Mouse (Mus musculus): ENCODE measurements around the gene Crygs.

Crygs gene

DNA sequence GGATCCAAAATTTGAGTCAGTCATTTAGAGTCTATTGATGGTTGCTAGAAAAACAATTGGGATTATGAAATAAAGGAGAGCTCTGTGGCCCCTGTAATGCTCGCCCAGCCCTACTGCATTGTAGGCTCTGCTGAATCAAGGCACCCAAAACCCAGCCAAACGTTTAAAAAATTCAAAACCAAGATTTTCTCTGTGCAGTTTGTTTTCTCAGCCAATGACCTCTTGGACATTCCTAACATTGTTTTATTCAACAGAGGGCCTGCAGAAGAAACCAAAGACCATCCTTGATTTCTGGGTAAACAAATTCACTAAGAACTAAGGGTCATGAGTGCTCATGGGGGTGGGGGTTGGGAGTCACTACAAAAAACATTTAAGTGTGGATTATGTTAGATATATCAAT is at the start of gene Crygs:
TSS of gene Crygs (minus strand) at position 101 of the 400 bp plus-strand sequence.
- in situ Hi-C loops (cut with MseI, MboI), result loop anchor here in 1 of 2 experiments (25.0 kb wide), 1 partner anchor 499 kb away; no protein-coding TSS in a partner anchor

DNA sequence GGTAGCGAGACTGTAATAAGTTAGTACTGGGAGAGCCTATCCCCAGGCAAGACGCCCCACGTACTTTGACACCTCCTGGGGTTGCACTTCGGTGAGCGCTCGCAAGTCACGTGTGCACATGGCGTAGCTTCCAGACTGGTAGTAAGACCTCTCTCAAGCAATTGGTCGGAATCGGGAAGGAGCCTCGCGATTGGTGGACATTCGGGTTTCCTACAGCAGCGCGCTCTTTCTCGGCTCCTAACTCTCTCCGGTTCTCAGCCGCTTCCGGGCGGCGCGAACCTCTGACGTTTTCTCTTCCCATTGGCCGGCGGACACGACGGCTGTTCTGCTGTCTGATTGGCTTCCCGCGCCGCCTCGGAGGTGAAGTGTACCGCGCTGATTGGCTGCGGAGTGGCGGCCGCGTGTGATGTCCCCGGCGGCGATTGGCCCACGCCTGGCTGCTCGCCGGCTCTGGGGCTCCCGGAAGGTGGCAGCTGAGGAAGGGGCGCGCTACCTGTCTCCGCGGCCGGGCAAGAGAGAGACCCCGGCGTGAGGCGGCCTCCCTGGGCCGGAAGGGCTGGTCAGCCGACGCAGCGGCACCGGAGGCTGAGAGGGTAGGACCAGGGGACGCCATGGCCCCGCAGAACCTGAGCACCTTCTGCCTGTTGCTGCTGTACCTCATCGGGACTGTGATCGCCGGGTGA is 46.2 kb upstream of the Crygs start, which contains the start of the genes Tbccd1 and Dnajb11:
TSS of gene Tbccd1 (minus strand) at position 239 of the 683 bp plus-strand sequence.
TSS of gene Dnajb11 (plus strand) at position 415 of the 683 bp plus-strand sequence.
- in situ Hi-C loops (cut with MseI, MboI), result no loop called here

DNA sequence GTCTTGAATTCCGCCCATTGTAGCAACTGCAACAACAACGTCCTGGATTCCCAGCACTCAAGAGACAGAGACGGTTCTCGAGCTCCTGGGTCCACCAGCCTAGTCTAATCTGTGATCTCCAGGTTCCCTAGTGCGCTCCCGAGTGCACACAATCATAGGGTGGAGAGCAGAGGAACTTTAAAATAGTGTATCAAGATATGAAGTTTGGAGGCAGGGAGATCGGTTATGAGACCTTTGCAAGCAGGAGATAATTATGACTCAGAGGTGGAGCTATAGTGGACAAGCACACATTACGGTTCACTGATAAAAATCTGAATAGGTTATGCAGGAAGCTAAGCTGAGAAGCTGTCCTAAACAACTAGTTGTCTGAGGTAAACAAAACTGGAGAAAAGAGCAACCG is 45.4 kb upstream of the Crygs start:
- in situ Hi-C loops (cut with MseI, MboI), result no loop called here

DNA sequence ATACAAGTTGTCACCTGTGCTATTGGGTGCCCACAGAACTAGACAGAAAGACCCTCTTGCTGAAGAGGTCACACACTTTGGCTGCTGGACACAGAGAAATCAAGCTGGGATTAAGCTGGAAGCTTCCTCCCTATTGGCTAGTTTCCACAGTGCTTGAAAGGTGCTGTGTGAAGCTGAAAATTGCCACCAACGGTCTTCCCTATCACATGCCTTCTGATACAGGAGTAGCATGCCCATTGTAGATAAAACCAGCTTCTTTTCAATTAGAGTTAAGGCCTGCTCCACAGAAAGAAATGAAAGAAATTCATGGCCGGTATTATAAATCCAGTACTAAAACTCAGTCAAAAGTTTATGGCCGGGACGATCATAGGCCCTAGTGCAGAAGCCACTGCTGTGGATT is 41.3 kb upstream of the Crygs start:
- in situ Hi-C loops (cut with MseI, MboI), result no loop called here

DNA sequence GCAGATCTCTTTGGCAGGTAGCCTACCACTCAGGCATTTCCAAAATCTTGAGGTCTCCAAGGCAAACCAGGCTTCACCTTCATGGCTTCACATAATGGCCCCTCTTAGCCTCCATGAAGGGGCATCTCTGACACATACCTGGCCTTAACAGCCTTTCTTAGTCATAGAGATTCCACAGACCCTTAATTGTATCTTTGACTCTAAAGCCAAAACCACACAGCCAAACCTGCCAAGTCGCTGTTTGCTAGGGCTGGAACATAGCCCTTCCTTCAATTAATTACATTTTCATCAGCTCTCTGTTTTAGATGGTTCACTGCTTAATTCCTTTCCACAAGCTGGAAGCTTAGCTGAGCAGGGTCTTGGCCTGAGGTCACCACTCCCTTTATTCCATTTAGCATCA is 37.0 kb upstream of the Crygs start:
- in situ Hi-C loops (cut with MseI, MboI), result no loop called here

DNA sequence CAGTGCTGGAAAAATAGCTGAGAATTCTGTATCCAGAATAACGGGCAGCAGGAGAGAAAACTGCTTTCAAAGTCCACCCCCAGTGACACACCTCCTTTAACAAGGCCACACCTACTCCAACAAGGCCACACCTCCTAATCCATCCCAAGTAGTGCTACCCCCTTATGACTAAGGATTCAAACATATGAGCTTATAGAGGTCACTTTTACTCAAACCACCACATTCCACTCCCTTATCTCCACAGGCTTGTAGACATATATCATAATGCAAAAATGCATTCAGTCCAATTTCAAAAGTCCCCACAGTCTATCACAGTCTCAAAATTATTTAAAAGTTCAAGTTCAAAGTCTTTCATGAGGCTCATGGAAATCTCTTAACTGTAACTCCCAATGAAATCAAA is 36.3 kb upstream of the Crygs start:
- in situ Hi-C loops (cut with MseI, MboI), result no loop called here

DNA sequence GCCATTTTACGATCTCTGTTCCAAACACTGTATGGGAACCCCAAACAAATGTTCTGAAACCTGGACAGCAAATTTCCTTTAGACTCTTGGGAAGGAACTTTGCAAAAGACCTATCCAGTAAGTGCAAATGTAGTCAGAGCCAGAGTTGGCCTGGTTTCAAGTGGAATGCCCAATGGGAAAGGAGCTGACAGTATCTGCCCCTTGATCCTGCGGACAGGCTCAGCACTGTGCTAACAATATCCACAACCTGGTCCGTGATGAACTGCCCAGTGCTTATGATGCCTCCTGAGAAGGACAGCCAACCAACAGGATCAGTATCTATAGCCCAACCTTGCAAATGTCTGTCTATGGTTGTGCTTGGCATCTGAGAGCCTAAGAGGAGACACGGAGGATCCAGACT is 34.1 kb upstream of the Crygs start:
- in situ Hi-C loops (cut with MseI, MboI), result no loop called here

DNA sequence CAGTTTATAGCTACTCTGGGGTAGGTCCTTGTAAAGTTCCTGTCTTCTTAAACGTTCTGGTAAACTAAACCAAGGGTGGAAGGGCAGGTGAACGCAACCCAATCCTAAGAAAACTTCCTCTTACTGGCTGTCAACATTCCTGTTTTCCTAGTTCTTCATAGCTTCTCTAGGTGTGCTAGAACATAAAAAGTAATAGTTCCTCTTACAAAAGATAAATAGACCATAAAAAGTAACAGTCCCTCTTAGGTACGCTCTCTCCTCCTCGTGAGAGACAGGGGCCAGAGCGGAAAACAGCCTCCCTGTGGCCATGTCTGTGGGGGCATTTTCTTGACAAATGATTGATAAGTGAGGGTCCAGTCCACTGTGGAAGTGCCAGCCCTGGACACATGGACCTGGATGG is 33.5 kb upstream of the Crygs start:
- in situ Hi-C loops (cut with MseI, MboI), result no loop called here

DNA sequence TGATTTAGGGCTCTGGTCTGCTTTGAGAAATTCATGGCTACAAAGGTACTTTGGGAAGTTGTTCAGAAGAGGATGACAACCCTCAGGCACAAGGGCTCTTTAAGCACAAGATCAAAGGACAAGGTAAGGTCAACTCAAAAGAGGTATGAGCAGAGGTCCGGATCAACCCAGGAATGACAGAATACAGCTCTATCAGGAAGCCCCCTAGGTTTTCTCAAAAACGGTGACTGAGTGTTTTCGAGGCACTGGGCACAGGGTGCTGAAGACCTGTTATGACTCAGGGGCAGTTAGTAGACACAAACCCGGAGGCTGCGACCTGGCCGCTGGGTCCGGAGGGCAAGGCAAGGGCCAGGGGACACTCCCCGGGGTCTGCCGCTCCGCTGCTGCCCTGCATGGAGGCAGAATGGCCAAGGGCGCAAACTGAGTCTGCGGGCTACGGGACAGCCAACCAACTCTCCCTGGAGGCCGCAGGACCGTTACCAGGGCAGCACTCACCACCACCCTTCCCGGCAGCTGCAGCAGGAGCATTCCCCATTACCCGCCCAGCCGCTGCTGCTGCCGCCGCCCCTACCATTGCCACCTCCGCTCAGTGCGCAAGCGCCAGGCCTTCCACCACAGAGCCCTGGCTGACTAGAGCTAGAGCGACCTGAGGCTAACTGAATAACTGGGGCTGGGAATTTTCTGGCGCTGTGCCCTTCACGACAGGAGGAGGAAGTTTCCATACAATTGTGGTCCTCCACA is 32.9 kb upstream of the Crygs start:
- in situ Hi-C loops (cut with MseI, MboI), result no loop called here

DNA sequence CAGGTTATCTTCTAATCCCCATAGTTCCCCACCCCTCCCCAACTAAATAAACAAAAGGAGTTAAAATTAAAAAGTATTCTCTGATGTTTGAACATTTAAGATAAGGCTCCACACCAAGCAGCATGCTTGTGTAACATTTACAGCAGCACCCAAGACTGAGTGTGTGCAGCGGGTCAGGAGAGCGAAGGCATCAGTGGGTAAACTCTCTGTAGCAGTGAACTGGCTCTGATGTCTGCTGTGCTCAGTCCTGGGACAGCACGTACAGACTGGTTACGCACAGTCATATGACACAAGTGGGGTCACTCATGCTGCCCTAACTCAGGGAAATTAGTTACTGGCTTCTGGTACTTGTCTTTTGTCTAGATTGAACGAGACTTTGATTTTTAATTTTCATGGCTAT is 31.5 kb upstream of the Crygs start:
- in situ Hi-C loops (cut with MseI, MboI), result no loop called here

DNA sequence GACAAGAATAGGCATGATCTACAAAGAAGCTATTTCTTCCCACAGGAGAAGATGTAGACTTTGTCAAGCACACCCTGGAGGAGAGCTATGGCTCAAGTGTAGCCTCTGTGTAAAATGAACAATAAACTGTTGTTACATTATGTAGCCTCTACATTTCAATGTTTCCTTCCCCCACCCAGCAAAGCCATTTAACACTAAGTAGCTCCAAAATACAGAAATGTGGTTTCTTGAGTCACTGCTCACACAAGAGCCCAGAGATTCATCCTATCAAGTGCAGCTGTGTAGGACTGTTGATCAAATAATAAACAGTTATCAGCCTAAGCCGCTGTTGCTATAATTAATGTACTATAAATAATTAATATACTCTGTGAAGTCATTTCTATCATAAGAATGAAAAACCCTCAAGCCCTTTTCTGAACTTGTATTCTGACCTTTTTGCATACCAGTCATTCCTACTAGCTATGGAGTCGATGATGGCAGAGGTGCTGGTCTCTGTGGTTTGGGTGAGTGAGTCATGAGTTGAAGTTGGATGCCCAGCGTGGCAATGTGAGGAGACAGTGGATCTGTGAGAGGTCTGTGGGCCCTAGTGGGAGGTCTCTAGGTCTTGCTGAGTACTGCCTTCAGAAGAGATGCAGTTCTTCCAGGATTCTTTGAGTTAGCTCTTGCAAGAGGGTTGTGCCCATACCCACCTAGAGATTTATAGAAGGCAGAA is 27.9 kb upstream of the Crygs start:
- in situ Hi-C loops (cut with MseI, MboI), result no loop called here

DNA sequence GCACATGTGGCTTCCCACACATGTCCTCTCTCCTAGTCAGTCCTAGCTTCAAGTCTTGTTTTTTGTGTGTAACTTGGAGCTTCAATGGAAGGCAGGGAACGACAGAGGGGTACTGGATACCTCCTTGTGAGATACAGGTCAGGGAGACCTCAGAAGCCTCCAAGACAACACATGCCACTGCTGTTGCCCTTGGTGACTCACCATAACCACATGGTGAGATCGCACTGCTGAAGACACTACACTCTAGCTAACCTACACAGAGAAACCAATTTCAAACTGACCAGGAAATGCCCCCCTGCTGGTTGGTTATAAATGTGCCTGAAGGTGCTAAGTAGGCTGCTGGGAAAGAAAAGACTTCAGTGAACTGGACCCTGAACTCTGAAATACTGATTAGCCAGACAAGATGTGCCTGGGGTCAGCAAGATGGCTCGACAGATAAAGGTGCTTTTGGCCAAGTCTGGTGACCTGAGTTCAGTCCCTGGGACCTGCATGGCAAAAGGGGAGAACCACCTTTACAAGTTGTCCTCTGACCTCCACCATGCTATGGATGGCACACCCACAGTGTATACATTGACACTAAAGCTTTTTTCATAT is 21.7 kb upstream of the Crygs start:
- in situ Hi-C loops (cut with MseI, MboI), result no loop called here

DNA sequence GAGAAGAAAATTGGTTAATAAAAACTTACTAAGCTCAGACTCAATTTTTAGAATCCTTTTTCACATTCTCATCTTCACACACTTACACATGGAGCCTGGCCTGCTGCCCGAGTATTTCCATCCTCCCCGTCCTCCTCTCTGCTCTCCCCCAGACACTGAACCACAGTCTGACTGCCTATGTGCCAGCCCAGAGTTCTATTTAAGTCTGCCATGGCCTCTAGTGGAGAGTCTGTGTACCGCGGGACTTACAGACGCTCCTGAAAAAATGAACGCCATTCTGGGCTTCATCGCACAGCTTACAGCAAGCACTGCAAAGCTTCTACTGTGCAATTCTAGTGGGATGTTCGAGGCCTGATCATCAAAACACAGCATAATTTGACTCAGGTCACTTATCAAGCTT is 9.4 kb upstream of the Crygs start:
- in situ Hi-C loops (cut with MseI, MboI), result loop anchor here in 1 of 2 experiments (25.0 kb wide), 1 partner anchor 508 kb away; no protein-coding TSS in a partner anchor

DNA sequence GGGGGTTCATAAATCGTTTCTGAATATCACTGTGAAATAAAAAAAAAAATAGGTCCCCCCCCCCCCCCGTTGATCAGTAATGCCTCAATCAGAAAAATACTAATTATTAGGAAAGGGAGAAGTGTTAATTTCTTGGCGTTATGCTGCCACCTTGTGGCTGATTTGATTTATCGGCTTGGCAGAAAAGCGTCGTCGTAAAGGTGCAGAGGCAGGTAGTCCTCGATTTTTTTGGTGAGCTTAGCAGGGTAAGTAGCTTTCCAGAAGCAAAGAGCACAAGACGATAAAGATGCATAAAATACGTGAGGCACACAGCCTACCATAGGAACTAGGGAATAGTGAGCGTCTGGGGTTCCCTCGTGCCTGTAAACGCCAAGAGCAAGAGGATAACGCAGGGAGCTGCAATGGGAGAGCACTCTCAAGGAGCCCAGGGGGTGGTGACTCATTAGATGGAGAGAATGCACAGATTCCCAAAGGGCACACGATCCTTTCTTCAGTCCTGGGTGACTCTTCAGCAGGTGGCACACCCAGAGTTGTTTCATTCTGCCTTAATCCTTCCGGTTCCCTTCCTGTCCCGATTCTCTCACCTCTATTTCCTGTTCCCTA is 3.8 kb downstream of the Crygs start:
- in situ Hi-C loops (cut with MseI, MboI), result loop anchor here (5.0 to 25.0 kb wide), 4 partner anchors 243 to 495 kb away; no protein-coding TSS in a partner anchor

DNA sequence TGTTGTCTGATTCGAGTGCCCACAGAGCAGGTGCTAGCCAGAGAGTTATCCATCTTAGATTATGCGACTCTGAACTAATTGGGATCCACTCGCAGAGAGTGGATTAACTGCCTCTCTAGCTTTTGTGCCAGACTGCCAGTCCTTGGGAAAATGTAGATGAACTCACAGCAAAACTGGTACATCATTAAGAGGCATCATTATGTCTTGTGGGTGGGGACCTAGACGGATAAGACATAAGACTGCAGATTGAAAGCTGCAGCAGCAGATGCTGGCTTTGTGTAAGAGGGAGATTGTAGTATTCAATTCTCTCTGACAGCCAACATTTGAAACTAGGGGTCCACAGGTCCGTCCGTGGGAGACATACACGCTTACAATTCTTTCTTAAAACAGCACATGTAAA is 8.6 kb downstream of the Crygs start:
- in situ Hi-C loops (cut with MseI, MboI), result loop anchor here (10.0 to 25.0 kb wide), 3 partner anchors 238 to 490 kb away; no protein-coding TSS in a partner anchor

DNA sequence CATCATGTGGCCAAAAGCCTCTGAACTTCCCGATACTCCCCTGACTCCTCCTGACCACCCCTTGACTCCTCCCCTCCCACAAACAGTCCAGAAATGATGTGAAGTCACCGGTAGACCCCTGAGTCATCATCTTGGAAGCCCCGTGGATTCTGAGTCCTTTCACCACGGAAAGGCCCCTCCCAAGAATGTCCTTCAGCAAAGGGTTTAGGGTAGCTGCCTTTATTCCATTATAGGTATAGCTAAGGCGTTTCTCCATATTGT is 10.6 kb downstream of the Crygs start:
- in situ Hi-C loops (cut with MseI, MboI), result loop anchor here (10.0 to 25.0 kb wide), 3 partner anchors 236 to 488 kb away; no protein-coding TSS in a partner anchor

DNA sequence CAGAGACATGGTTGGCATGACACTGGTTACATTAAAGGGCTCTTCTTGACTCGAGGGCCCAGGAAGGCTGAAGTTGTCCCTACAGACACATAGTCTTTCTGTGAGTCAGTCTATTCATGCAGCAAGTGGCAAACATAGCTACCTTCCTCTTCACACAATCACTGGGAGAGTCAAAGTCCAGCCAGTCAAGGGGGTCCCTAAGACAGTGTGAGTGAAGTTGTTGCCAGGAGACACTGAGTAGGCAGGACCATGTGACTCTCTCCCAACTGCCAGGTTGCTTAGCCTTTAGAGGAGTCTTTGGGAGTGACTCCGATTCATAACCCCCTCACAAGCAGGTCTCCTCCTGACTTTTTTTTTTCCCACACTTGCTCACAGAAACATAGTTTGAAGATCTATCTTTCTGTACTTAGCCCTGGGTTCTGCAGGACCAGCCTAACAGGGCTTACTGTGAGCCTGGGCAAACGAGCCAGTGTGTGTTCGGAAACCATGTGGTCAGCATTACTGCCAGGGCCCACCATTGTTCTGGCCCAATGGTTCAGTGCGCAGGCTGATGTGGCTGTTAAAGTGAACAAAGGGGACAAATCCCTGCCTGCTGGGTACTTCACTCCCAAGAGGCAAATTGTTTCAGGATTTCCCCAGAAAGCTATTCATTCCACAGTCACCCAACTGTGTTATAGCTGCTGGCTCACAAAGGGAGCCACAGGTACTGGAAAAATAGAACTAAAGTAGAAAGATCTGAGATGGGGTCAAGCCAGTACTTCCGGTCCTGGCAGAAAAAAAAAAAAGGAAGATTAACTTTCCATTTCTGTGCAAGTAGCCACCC is 11.1 kb downstream of the Crygs start:
- in situ Hi-C loops (cut with MseI, MboI), result loop anchor here (10.0 to 25.0 kb wide), 3 partner anchors 235 to 488 kb away; no protein-coding TSS in a partner anchor

DNA sequence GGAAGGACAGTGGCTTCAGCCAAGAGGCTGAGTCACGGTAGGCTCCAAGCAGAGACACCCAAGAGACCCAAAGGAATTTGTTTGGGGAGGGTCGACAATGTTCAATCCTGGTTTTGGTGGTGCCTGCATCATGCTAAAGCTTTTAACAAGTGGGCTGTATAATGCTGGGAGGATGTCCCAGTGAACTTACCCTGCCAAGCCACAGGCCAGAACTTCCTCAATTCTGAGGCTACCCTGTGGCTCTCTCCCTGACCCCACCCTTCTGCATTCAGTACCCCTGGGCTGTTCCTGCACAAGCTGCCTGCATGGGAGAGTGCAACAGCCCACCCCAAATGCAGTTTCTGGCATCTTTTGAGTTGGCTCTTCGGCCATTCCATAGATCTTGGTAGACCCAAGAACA is 12.9 kb downstream of the Crygs start:
- in situ Hi-C loops (cut with MseI, MboI), result no loop called here

DNA sequence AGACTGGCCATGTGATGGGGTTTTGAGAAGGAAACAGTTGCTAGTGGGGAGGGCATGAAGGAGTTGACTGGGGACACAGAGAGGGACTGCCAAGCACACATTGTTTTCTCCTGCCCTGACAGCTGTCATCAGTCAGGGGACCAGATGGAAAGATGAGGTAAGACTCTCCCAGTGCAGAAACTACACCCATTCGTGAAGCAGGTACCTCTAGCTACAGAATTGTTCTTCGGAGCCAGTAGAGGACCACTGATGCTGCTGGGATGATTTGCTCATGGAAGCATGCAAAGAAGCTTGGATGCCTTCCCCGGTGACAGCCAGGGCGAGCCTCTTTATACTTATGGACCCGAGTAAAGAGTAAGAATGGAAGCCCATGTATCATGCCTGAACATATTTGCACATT is 13.9 kb downstream of the Crygs start:
- in situ Hi-C loops (cut with MseI, MboI), result no loop called here

DNA sequence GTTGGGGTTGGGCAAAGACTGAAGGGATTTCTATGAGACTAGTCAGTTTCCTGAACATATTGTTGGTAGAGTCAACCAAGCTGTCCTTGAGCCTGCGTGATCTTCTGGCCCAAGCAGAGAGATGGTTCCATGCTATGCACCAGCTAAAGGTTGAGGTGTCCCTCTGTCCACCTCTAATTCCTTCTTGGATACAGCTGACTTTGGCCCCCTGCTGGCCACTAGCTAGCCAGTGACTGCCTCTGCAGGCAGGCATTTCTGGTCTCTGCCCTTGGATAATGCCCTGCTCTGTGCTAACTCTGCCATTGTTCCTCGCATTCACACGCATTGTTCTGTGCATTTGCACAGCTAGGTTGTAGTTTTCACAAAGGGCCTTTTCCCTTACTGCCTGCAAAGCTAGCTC is 15.9 kb downstream of the Crygs start:
- in situ Hi-C loops (cut with MseI, MboI), result no loop called here

DNA sequence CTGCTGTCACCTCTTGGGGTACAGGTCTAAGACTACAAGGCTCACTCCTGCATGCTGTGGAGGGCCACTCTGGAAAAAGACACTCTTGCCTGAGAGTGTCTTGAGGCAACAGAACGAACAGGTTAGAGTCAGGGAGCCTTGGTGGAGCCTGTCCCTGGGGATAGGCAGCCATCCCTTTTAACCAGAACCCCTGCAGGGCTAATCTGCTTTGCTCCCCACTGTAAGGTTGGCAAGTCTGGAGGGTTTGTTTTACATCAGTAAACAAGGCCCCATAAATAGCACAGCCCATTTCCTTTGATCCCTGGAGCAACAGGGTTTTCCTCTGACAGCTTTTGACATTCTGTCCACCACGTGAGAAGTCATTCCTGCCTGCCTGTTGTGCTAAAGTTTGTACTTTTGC is 20.1 kb downstream of the Crygs start:
- in situ Hi-C loops (cut with MseI, MboI), result no loop called here

Measured in mouse trophoblast stem cell (cell line).